Mouse (Mus musculus): Measurements from ENCODE around the gene Cilp. TPM values are rescaled to one million over a fixed set of nuclear protein-coding genes. Genes with fewer than 3 reads are reported as not detected.
A peak's percentile ranks its signal among the peaks of the same experiment; 100 is the strongest.

Cilp gene
- polyA plus RNA-seq, 1 experiment = not detected

GRCm38 (mm10) chr9:65230250-65230649, 34.7 kb upstream of the Cilp start:
- H3K4me3 ChIP-seq (replicated peaks; ENCODE audit: control insufficient read depth, low read depth, low read length) = no peak overlapping the region
- H3K4me1 ChIP-seq (ENCODE audit: control insufficient read depth, insufficient read depth, low read length) = no peaks in the 10 kb centered on the region; the same call in 1 of the 2 replicates
- 82% methylated on average over 6 of the region's 6 CpGs for WGBS
- H3K27ac ChIP-seq (ENCODE audit: control insufficient read depth, insufficient read depth, low read depth, low read length, poor library complexity) = no peak overlapping the region
- TF ChIP-seq CTCF (IDR thresholded peaks at IDR 0.05; ENCODE audit: control insufficient read depth, insufficient read depth, low read length) (peak; percentile 53), POLR2A (IDR thresholded peaks at IDR 0.05; ENCODE audit: borderline replicate concordance, control insufficient read depth, low read depth, low read length) (no peak)

GRCm38 (mm10) chr9:65231284-65231683, 33.7 kb upstream of the Cilp start:
- Histone ChIP-seq H3K4me3 (replicated peaks; ENCODE audit: control insufficient read depth, low read depth, low read length) (no peak overlapping the region), H3K27ac (ENCODE audit: control insufficient read depth, insufficient read depth, low read depth, low read length, poor library complexity) (no peak overlapping the region)

GRCm38 (mm10) chr9:65233243-65233985, 31.6 kb upstream of the Cilp start:
- Histone ChIP-seq H3K27ac (ENCODE audit: control insufficient read depth, insufficient read depth, low read depth, low read length, poor library complexity) (no peak overlapping the region), H3K4me1 (ENCODE audit: control insufficient read depth, insufficient read depth, low read length) (no peaks in the 10 kb centered on the region; the same call in 1 of the 2 replicates), H3K4me3 (replicated peaks; ENCODE audit: control insufficient read depth, low read depth, low read length) (no peak overlapping the region)
- WGBS = 90% methylated on average over 9 of the region's 9 CpGs
- TF ChIP-seq POLR2A (IDR thresholded peaks at IDR 0.05; ENCODE audit: borderline replicate concordance, control insufficient read depth, low read depth, low read length) = no peak
- TF ChIP-seq CTCF (IDR thresholded peaks at IDR 0.05; ENCODE audit: control insufficient read depth, insufficient read depth, low read length) = no peak

More at GRCm38 (mm10) chr9:65231284-65231683, 33.7 kb upstream of the Cilp start:
- WGBS = 87% methylated on average over 8 of the region's 8 CpGs
- H3K4me1 ChIP-seq (ENCODE audit: control insufficient read depth, insufficient read depth, low read length) = no peaks in the 10 kb centered on the region; the same call in 1 of the 2 replicates
- no peak for TF ChIP-seq POLR2A (IDR thresholded peaks at IDR 0.05; ENCODE audit: borderline replicate concordance, control insufficient read depth, low read depth, low read length)
- TF ChIP-seq CTCF (IDR thresholded peaks at IDR 0.05; ENCODE audit: control insufficient read depth, insufficient read depth, low read length) = no peak

GRCm38 (mm10) chr9:65234734-65235133, 30.2 kb upstream of the Cilp start:
- no peaks in the 10 kb centered on the region; the same call in 1 of the 2 replicates for H3K4me1 ChIP-seq (ENCODE audit: control insufficient read depth, insufficient read depth, low read length)
- WGBS = 90% methylated on average over 3 of the region's 3 CpGs
- no peak overlapping the region for H3K27ac ChIP-seq (ENCODE audit: control insufficient read depth, insufficient read depth, low read depth, low read length, poor library complexity)
- H3K4me3 ChIP-seq (replicated peaks; ENCODE audit: control insufficient read depth, low read depth, low read length) = no peak overlapping the region
- TF ChIP-seq POLR2A (IDR thresholded peaks at IDR 0.05; ENCODE audit: borderline replicate concordance, control insufficient read depth, low read depth, low read length) = no peak

- H3K4me1 ChIP-seq (ENCODE audit: control insufficient read depth, insufficient read depth, low read length) = no peaks in the 10 kb centered on the region; the same call in 1 of the 2 replicates
- no peak overlapping the region for H3K27ac ChIP-seq (ENCODE audit: control insufficient read depth, insufficient read depth, low read depth, low read length, poor library complexity)
- TF ChIP-seq CTCF (IDR thresholded peaks at IDR 0.05; ENCODE audit: control insufficient read depth, insufficient read depth, low read length) (no peak), POLR2A (IDR thresholded peaks at IDR 0.05; ENCODE audit: borderline replicate concordance, control insufficient read depth, low read depth, low read length) (no peak)
- no peak overlapping the region for H3K4me3 ChIP-seq (replicated peaks; ENCODE audit: control insufficient read depth, low read depth, low read length)
- WGBS = 81% methylated on average over 1 of the region's 1 CpGs
These were observed 29.4 kb upstream of the Cilp start for GRCm38 (mm10) chr9:65235601-65236000.

GRCm38 (mm10) chr9:65237616-65238015, 27.4 kb upstream of the Cilp start:
- no peak overlapping the region for H3K27ac ChIP-seq (ENCODE audit: control insufficient read depth, insufficient read depth, low read depth, low read length, poor library complexity)
- WGBS = 88% methylated on average over 11 of the region's 11 CpGs

GRCm38 (mm10) chr9:65238191-65238760, 26.7 kb upstream of the Cilp start:
- TF ChIP-seq CTCF (IDR thresholded peaks at IDR 0.05; ENCODE audit: control insufficient read depth, insufficient read depth, low read length) = no peak
- TF ChIP-seq POLR2A (IDR thresholded peaks at IDR 0.05; ENCODE audit: borderline replicate concordance, control insufficient read depth, low read depth, low read length) = no peak
- Histone ChIP-seq H3K4me1 (ENCODE audit: control insufficient read depth, insufficient read depth, low read length) (no peaks in the 10 kb centered on the region), H3K27ac (ENCODE audit: control insufficient read depth, insufficient read depth, low read depth, low read length, poor library complexity) (no peak overlapping the region), H3K4me3 (replicated peaks; ENCODE audit: control insufficient read depth, low read depth, low read length) (no peak overlapping the region)
- 84% methylated on average over 13 of the region's 13 CpGs for WGBS

More at GRCm38 (mm10) chr9:65237616-65238015, 27.4 kb upstream of the Cilp start:
- no peaks in the 10 kb centered on the region for H3K4me1 ChIP-seq (ENCODE audit: control insufficient read depth, insufficient read depth, low read length)
- H3K4me3 ChIP-seq (replicated peaks; ENCODE audit: control insufficient read depth, low read depth, low read length) = no peak overlapping the region
- no peak for TF ChIP-seq CTCF (IDR thresholded peaks at IDR 0.05; ENCODE audit: control insufficient read depth, insufficient read depth, low read length)
- TF ChIP-seq POLR2A (IDR thresholded peaks at IDR 0.05; ENCODE audit: borderline replicate concordance, control insufficient read depth, low read depth, low read length) = no peak

GRCm38 (mm10) chr9:65239176-65239575, 25.8 kb upstream of the Cilp start:
- WGBS = 88% methylated on average over 4 of the region's 4 CpGs
- no peaks in the 10 kb centered on the region for H3K4me1 ChIP-seq (ENCODE audit: control insufficient read depth, insufficient read depth, low read length)
- H3K4me3 ChIP-seq (replicated peaks; ENCODE audit: control insufficient read depth, low read depth, low read length) = no peak overlapping the region
- no peak overlapping the region for H3K27ac ChIP-seq (ENCODE audit: control insufficient read depth, insufficient read depth, low read depth, low read length, poor library complexity)
- TF ChIP-seq POLR2A (IDR thresholded peaks at IDR 0.05; ENCODE audit: borderline replicate concordance, control insufficient read depth, low read depth, low read length) = no peak
- TF ChIP-seq CTCF (IDR thresholded peaks at IDR 0.05; ENCODE audit: control insufficient read depth, insufficient read depth, low read length) = no peak
